Mouse (Mus musculus): Measurements from ENCODE around the gene Alx3. TPM values are rescaled to one million over a fixed set of nuclear protein-coding genes. Genes with fewer than 3 reads are reported as not detected.

Alx3 gene
- polyA plus RNA-seq (2015; fragmentation: Illumina TruSeq; extraction: RNeasy Lipid Tissue Mini Kit (QIAGEN cat#74804); ENCODE audit: insufficient read depth, low replicate concordance), result not detected

DNA sequence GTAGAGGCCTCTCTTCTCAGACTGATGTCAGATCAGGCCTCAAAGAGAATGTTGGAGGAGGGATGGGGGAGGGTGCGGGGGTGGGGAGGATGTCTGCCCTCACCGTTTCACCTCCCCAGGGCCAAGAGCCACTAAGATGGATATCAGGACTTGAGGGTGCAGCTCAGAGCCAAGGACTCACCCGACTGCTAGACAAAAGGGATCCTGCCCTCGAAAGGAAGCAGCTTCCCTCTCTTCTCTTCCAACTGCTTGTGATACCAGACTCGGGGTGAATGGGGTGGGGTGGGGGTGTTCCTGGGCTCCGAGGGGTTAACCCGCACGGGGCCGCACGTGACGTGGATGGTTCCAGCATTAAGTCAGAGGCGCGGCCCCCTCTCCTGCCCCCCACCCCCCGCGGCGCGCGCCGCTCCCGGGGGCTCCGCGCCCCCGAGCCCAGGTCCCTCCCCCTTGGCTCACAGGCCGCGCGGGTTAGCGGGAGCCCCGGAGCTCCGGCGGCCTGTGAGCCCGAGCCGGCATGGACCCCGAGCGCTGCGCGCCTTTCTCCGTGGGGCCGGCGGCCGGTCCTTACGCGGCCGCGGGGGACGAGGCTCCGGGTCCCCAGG lies at the start of gene Alx3:
TSS of gene Alx3 (plus strand) at position 370 of the 602 bp plus-strand sequence.

DNA sequence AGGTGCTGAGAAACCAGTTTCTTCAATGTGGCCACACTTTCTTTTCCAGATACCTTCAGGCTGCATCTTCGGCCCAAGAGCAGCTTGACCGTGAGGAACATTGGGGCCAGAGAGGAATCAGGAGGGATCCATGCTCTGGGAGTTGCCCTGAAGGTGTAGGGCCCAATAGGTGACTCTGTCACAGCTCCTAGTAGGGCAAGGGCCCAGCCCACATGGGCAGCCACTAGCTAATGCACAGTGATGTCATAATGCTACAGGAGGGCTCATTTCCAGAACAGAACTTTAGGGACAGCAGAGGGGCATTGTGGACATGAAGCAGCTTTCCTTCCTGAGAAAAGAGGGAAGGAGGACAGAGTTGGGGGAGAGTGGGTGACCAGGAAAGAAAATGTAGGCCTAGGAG lies 40.0 kb upstream of the Alx3 start, which contains the start of gene Ubl4b:
TSS of gene Ubl4b (minus strand) at position 232 of the 400 bp plus-strand sequence.

DNA sequence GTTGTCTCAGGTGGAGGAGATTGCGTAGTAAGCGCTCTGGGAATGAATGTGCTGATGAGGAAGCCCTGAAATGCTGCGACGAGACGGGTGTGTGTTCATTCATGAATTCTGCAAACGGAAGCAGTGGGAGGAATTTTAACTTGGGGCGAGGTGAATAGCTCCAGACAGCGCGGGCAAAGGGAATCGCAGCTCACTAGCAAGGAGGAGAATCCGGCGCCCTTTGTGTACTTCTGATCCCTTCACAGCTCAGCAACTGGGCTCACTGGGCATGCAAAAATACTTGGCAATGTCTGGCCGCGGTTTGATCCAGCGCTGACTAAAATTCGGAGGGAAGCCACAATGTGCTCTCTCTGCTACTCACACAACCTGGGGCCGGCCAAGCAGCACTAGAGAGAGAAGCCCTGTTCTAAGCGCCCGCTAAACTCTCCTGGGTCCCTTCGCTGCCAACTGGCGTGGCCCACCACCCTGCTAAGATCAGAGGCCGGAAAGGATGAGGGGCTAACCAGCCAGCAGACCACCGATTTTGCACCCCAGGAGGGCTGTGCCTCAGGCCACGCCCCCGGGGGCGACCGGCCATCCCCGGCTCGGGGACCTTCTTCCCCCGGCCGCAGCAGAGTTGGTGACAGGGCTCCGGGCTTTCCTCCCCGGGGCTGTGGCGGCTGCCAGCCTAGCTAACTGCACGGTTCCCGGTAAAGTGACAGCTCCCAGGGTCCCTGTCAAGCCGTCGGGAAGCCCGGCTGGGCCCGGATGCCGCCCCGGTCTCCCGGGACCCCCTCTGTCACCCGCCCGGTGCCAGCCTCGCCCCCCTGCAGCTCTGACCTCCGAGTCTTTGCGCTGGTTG lies 36.1 kb downstream of the Alx3 start, which contains the start of gene Gm10961:
TSS of gene Gm10961 (plus strand) at position 641 of the 841 bp plus-strand sequence.

DNA sequence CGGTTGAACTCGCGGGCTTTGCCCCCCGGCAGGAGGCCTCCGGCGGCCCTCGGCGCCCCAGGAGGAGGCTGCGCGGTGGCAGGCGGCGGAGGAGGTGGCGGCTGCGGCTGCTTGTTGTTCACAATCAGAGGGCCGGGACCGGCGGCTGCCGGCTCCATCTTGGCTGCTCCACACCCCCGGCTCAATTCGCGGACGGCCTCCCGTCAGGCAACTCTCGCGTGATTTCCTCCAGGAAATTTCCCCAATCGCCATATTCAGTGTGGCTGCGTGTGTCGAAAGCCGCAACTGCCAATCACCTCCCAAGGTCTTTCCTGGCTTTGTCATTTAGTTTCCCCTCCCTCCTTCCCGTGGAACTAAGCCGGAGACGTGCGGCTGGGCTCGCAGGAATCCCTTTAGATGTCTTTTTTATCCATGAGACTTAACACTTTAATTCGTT lies 36.7 kb downstream of the Alx3 start, which contains the start of gene Strip1:
TSS of gene Strip1 (minus strand) at position 172 of the 436 bp plus-strand sequence.

Other genes with a start within 250 kb of the Alx3 start
- not detected for gene Kcnc4, start 135.5 kb upstream of the Alx3 start, polyA plus RNA-seq (2015; fragmentation: Illumina TruSeq; extraction: RNeasy Lipid Tissue Mini Kit (QIAGEN cat#74804); ENCODE audit: insufficient read depth, low replicate concordance)
- 0.35 TPM for gene Slc6a17, start 77.0 kb upstream of the Alx3 start, polyA plus RNA-seq (2015; fragmentation: Illumina TruSeq; extraction: RNeasy Lipid Tissue Mini Kit (QIAGEN cat#74804); ENCODE audit: insufficient read depth, low replicate concordance)
- gene Ubl4b, start 40.0 kb upstream of the Alx3 start, polyA plus RNA-seq (2015; fragmentation: Illumina TruSeq; extraction: RNeasy Lipid Tissue Mini Kit (QIAGEN cat#74804); ENCODE audit: insufficient read depth, low replicate concordance), result not detected
- not detected for gene Gm10961, start 36.3 kb downstream of the Alx3 start, polyA plus RNA-seq (2015; fragmentation: Illumina TruSeq; extraction: RNeasy Lipid Tissue Mini Kit (QIAGEN cat#74804); ENCODE audit: insufficient read depth, low replicate concordance)
- gene Strip1, start 36.7 kb downstream of the Alx3 start, polyA plus RNA-seq (2015; fragmentation: Illumina TruSeq; extraction: RNeasy Lipid Tissue Mini Kit (QIAGEN cat#74804); ENCODE audit: insufficient read depth, low replicate concordance), result 30.3 TPM
- gene Ahcyl1, start 101.5 kb downstream of the Alx3 start, polyA plus RNA-seq (2015; fragmentation: Illumina TruSeq; extraction: RNeasy Lipid Tissue Mini Kit (QIAGEN cat#74804); ENCODE audit: insufficient read depth, low replicate concordance), result 125 TPM
- gene Csf1, start 165.4 kb downstream of the Alx3 start, polyA plus RNA-seq (2015; fragmentation: Illumina TruSeq; extraction: RNeasy Lipid Tissue Mini Kit (QIAGEN cat#74804); ENCODE audit: insufficient read depth, low replicate concordance), result 77.5 TPM